Mouse (Mus musculus): ENCODE results near the gene Arpc2.

Arpc2 gene

DNA sequence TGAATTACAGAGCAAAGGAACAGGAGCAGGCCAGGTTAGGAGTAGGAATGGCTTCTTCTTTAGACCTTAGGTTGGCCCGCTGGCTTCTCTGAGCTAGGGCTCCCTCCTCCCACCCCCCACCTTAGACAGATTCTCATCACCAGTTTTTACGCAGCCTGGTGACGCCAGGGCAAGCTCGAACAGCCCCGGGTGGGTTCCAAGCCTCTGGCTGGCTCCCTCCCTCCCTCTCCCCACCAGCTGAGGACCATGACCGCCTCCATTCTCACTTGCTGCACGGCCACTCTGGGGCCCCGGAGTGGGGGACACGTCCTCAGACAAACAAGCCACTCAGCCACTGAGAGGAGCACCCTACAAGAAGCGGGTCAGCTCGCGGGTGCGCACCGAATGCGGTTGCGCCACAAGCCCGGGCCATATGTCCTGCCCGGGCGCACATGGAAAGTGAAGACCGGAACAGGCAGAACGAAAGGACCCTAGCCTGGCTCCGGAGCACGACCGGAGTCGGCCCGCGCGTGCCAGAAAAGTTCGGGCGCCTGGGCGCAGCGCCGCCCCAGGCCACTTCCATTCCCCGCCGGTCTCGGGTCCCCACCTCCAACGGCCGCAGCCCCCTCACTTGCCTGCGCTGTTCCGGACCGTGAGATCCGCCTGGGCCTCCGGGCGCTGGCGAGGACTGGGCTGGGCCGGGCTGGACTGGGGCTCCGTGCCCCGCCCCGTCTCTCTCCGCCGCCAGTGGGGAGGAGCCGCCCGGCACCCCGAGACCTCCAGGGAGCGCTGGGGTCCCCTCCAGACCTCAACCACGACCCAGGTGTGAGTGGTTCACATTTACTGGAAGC, 67.8 kb downstream of the Arpc2 start:
- peak; percentile 76 for DNase-seq

DNA sequence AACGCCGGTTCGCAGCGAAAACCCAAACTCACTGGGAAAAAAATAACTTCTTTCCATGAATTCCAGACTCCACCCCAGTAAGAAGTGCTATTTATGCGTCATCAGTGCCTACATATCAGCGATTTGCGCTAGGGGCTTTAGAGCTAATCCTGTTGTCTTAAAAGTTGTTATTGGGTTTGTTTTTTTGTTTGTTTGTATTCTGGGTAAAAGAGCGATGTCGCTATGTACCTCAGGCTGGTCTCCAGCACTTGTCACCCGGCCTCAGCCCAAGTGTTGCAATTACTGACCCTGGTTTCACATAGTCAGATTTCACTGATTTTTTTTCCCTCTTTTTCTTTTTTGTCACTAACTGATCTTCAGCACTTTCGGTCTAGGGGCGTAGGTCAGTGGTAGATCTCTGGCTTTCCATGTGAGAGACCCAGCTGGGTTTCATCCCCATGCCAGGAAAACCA, 68.5 kb downstream of the Arpc2 start:
- DNase-seq = no peak

- no peak for DNase-seq
Observed at GRCm38 (mm10) chr1:74304946-74305345, 69.1 kb downstream of the Arpc2 start.

GRCm38 (mm10) chr1:74305522-74305921, 69.6 kb downstream of the Arpc2 start, which contains the start of gene Tmbim1:
Gene Tmbim1, minus strand, starts transcription at chr1:74305622.
- no peak for DNase-seq

DNA sequence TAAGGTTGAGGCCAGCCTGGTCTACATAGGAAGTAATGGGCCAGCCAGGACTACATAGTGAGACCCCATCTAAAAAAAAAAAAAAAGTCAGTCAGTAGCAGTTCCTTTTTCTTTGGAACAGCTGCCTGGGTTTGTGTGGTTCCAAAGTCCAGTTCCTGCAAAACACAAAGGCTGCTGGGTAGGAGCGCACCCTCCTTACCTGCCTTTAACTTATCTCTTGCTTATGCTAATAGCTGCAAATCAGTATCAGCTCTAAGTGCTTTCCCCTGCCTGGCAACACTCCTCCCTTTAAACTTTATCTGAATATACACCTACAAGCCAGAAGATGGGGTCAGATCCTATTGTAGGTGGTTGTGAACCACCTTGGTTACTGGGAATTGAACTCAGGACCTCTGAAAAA, 71.3 kb downstream of the Arpc2 start:
- no peak for DNase-seq

DNA sequence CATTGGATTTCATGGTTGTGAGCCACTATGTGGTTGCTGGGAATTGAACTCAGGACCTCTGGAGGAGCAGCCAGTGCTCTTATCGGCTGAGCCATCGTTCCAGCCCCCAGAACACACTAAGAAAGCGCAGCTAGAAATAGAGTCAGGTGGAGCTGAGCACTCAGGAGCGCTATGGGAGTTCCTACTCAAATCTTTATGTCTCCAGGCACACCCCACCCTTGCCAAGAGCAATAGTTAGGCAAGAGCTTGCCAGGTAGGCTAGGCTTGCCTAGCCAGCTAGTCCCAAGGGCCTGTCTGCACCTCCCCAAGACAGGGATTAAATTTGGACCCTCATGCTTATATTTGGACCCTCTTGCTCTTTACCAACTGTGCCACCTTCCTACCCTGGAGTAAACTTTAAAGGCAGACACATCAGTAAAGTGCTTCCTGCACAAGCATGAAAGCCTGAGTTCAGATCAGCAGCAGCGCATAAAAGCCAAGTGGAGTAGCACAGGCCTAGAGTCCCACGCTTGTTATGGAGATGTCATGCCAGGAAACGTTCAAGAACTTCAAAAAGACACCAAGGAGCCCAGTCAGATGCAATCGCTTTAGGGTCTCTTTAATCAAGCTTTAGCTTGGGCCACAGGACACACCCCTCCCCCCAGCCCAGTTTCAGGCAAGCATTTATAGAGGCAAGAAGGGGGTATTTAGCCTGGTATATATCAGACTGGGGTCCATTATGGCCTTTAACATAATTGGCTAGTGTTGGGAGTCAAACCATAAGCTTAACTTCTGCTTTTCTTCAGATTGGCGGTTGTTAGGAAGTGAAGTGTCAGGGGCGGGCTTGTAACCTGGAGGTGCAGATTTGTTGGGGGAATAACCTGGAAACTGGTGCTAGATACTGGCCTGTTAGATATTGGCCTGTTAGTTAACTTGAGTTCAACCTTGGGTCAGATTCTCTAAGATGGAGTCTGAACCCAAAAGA, 72.4 kb downstream of the Arpc2 start:
- DNase-seq = no peak

- DNase-seq = no peak
Observed at GRCm38 (mm10) chr1:74309767-74310166, 73.9 kb downstream of the Arpc2 start.

- peak; percentile 91 for DNase-seq
Observed at GRCm38 (mm10) chr1:74313049-74313692, 77.3 kb downstream of the Arpc2 start.

- DNase-seq = no peak
Observed at GRCm38 (mm10) chr1:74314796-74315195, 78.9 kb downstream of the Arpc2 start.

DNA sequence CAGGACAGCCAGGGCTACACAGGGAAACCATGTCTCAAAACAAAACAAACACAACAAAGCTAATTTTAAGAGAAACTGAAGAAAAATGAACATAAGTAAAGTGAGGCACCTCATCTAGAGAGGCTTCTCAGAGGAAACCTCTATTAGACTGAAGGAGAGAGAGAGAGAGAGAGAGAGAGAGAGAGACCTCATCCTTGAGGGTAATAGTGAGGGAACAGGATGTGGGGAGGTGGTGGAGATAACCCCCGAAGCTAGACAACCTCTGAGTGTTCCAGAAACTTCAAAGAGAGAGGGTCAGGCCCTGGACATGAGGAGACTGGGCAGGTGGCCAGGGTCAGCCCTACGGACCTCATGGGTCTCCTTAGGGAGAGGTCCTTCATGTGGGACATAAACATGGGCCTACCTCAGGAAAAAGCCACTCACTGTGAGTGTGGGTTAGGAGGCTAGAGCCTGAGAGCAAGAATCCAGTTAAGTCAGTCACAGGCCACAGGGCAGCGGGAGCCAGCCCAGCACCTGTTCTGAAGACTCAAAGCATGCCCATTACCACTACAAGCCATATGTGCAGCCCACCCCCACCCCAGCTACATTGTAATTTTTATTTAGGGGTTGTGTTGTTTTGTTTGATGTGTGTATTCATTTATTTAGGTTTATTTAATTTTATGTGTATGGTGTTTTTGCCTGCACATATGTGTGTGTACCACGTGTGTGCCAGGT, 80.4 kb downstream of the Arpc2 start:
- DNase-seq = no peak
